Mouse (Mus musculus) retina, postnatal 7 days (tissue): ENCODE data around the gene Tmem62.
"Not testable (repeated sequence)": the region's sequence is repeated elsewhere in the genome, so short reads cannot be mapped to it uniquely, and the experiment has no call there.

Source experiments
- DNase-seq: peaks from one replicate; pipeline ENCODE4 v3.0.0-alpha.2; 2012; ENCODE audit warnings: low read depth, low spot score

Tmem62 gene

GRCm38 (mm10) chr2:120976990-120977925, at the start of gene Tmem62:
Gene Tmem62 (plus strand): TSS chr2:120977017.
- DNase-seq: peak; percentile 43

- DNase-seq: no peak
Observed at GRCm38 (mm10) chr2:120933038-120933437, 43.8 kb upstream of the Tmem62 start.

DNA sequence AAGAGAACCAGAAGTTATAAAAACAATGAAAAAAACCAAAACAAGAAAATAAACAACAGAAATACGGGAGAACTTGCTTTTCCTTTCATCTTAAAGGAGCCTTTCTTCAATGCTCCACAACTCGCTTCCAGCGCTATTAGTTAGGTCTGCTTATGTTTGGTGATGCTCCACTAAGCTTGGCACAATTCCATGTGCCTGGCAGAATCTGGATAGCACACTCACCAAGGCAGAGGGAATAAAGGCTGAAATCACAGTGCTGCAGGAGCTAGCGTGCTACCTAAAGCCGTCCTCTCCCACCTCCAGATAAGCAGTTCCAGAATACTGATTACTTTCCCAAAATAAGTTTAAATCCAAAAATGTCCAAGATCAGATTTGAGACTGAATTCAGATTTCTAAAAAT, 25.6 kb upstream of the Tmem62 start:
- no peak for DNase-seq

DNA sequence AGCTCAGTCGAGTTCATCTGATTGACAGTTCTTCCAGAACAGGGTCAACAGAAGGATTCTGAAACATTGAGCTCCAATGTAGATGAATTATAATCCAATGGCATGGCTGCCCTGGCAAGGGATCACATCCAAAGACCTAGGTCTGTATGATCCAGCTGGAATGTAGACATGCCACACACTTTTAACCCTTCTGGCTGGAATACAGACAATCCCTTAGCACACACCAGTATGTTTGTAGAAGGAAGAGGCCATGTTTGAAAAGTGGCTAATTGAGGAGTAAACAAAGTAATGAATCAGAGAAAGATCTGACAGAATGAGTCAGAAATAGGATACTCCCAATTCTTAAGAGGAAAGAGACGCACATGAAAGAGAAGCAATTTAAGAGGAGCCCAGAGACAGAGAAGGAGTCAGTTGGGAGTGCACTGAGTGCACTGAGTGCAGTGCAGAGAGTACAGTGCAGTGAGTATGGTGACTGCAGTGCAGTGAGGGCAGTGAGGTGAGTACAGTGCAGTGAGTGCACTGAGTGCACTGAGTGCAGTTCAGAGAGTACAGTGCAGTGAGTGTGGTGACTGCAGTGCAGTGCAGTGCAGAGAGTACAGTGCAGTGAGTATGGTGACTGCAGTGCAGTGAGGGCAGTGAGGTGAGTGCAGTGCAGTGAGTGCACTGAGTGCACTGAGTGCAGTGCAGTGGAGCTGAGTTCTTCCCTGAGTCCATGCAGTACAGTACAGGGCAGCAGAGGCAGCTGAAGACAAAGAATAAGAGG, 24.5 kb upstream of the Tmem62 start:
- DNase-seq: no peak

DNA sequence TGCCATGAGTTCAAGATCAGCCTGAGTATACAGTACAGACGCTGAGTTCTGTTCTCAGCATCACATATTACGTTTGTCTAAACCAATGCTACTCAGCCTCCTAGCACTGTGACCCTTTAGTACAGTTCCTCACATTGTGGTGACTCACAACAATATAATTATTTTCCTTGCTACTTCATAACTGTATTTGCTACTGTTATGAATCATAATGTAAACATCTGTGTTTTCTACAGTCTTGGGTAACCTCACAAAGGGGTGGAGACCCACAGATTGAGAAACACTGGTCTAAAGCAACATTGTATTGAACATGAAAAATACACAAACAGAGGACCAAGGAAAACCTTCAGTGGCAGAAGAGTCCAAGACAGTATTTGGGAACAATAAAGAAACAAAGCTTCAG, 17.5 kb upstream of the Tmem62 start:
- DNase-seq: no peak

DNA sequence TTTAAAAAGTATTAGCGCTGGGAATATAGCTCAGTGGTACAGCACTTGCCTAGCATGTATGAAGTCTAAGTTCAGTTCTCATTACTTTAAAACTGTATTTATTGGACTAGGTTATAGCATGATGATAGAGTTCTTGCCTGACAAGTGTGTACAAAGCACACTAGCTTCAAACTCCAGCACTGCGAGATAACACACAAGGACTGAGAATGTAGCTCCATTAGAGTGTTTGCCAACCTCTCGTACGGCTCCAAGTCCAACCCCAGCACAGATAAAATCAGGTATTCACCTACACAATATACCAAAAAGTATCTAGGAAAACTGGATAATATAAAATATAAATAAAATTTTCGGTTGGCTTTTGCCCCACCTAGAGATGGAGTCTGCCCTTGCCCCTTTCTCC, 17.0 kb upstream of the Tmem62 start:
- no peak for DNase-seq

DNA sequence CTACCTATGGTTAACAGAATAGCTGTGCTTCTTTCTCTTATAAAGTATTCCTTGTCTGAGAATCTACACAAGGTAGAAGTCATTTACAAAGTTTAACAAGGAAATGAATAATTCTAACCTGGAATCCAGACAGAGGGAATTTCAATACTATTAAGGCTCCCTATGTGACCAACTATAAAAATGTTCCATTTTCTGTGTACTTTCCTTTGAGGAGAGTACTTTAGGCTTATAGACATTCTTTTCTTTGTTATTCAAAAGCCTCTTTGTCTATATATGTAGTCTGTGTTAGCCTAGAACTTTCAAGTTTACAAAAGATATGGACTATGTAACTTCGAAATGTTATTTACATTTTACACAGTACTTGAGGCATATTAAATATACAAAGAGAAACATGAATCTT, 16.6 kb upstream of the Tmem62 start:
- no peak for DNase-seq

GRCm38 (mm10) chr2:120963110-120963509, 13.7 kb upstream of the Tmem62 start:
- no peak for DNase-seq

DNA sequence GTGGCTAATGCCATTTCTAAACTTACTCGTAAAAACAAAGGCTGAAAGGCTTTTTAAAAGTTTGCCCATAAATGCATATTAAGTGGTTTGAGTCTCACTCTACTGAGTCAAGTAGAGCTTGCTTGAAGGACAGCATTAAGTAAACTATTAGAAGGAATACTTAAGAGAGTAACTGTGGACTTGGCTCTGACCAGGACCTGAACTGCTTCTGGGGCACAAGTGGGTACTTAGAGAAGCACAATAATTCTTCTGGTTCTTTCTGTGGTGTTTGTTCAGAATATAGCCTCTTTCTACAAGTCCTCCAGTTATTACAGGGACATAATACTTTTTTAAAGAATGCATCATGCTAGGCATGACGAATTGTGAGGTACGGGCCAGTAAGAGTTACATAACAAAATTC, 11.3 kb upstream of the Tmem62 start:
- no peak for DNase-seq

DNA sequence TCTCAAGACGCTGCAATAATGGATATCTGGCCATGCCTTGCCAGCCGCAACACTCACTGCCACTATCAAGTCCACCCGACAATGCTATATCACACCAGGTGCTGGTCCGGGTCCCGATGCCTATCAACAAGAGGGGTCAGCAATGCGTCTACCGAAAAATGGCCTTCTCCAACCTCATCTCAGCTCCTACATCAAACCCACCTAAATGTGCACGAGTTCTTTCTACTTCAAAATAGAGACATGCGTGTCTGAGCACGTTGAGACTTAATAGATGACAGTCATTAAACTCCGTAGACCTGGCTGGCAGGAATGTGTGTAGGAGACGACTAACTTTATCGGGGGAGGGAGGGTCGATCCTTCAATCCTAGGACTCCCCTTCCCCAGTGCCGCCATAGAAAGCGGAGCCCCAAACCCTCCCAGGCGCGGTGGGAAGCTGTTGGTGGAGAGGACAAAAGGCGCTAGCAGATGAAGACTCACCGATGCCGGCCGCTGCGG, 6.7 kb upstream of the Tmem62 start:
- DNase-seq: no peak

DNA sequence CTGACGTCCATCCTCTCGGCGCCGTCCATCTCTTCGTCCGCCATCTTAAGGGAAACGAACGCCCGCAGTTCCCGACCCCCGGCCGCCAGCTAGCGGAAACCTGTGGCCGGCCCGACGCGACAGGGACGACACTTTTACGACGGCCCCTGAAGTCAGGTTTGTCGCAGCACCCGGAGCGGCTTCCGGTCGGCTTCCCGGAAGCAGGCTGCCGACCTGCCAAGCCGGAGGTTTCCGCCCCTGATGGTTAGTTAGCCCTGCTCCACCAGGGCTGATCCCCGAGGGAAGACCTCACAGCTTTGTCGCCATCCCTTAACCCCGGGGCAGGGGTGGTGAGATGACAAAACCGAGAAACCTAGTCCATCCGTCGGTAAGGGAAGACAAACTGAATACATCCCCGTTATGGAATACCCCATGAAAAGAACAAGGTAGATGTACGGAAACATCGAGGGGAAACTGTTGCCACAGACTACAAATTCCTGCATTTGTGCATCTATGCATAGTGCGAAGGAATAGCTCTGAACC, 6.2 kb upstream of the Tmem62 start, which contains the start of gene Ubr1:
Ubr1 (minus strand) TSS at position 157 of the 522 bp plus-strand sequence.
- peak; percentile 78 for DNase-seq

DNA sequence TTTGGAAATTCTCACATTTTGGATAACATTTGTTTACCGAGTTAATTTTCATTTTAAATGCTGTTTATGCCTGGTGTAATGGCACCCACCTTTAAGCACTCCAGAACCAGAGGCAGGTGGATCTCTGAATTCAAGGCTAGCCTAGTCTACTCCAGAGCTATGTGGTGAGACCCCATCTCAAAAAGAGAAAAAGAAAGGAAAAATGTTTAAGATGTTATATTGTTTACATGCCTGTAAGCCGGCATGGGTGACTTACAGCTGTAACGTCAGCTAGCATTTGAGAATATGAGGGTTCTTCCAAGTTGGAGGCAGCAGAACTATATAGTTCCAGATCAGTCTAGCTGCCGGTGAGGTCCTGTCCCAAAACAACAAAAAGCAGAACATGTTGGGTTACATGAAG, 5.1 kb upstream of the Tmem62 start:
- no peak for DNase-seq

DNA sequence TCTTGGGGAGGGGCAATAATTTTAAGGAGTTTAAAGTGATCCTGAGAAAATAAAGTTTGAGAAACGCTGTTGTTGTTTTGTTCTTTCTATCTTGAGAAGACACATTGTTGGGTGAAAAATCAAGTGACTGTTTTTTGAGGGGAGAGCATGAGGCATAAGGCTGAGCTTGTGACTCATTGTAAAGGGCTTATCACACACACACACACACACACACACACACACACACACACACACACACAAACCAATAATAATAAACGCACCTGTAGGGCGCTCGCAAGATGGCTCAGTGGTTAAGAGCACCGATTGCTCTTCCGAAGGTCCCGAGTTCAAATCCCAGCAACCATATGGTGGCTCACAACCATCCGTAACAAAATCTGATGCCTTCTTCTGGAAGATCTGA, 4.6 kb upstream of the Tmem62 start:
- DNase-seq: not testable (repeated sequence)

- DNase-seq: no peak
Observed at GRCm38 (mm10) chr2:120972964-120973363, 3.9 kb upstream of the Tmem62 start.

DNA sequence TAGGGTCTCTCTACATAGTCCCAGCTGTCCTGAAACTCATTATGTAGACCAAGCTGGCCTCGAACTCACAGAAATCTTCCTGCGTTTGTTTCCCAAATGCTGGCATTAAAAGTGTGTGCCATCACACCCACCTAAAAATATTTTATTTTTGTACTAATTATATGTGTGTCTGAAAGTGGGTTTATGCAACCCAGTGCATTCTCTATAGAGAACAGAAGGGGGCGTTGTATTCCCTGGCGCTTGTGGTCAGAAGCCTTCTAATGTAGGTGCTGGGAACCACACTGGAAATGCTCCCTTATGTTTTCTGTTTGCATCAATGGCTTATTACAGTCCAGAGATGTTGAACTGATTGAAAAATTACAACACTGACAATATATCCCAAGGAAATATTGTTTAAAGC, 509 bp upstream of the Tmem62 start:
- no peak for DNase-seq

GRCm38 (mm10) chr2:120977926-120978692, 1.3 kb downstream of the Tmem62 start:
- DNase-seq: no peak

GRCm38 (mm10) chr2:120978693-120979037, 1.8 kb downstream of the Tmem62 start:
- DNase-seq: no peak

GRCm38 (mm10) chr2:120979819-120980218, 3.0 kb downstream of the Tmem62 start:
- no peak for DNase-seq

DNA sequence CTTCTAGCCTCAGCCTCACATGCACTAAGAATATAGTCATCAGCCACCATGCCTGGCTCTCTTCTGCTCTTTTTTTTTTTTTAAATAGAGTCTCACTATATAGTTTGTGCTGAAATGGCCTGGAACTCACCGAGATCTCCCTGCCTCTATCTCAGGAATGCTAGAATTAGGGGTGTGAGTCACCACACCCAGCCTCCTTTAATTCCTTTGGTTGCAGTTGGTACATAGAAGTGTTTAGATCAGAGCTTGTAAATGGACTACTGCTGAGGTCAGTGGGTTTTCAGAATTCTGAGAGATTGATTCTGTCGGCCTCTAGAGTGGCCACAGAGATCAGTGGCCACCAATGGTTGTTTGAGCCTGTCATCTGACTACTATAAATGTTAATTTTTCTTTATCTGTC, 4.0 kb downstream of the Tmem62 start:
- DNase-seq: no peak

DNA sequence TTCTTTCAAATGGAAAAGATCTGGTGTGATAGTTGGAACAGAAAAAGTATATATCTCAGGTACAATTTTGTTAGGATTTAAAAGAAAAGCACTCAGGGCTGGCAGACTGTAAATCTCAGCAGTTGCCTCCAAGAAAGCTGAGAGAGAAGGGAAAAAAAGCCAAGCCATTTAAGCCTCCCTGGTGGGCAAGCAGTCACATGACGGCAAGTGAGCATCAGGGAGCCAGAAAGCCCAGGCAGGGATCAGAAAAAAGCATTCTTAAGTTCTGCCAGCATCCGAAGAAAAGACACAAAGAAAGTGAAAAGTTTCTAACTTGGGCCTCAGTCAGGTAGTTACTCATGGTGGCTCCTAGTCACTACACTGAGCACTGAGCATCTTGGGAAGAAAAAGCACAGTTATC, 6.8 kb downstream of the Tmem62 start:
- no peak for DNase-seq

GRCm38 (mm10) chr2:120985241-120985640, 8.4 kb downstream of the Tmem62 start:
- no peak for DNase-seq

GRCm38 (mm10) chr2:120991196-120991595, 14.4 kb downstream of the Tmem62 start:
- no peak for DNase-seq
